Mouse (Mus musculus) heart, embryonic 16.5 days (tissue): ENCODE measurements around the gene Kcng4. TPM values are rescaled to one million over a fixed set of nuclear protein-coding genes. Genes with fewer than 3 reads are reported as not detected.

ENCODE experiments used
- ATAC-seq: fragments of 200-750 bp; cut with Nextera tagmentation; replicated peaks from 2 replicates; pipeline ENCODE4 v1.8.0; 2017; ENCODE audit warnings: moderate number of reproducible peaks; ENCODE audit not compliant: insufficient read depth, low FRiP score; ENCODE audit errors: extremely low read depth
- H3K27ac ChIP-seq: fragments of 300-500 bp; sonication (generic); 2 replicates; pipeline ENCODE4 v1.5.1; 2014; ENCODE audit warnings: mild to moderate bottlenecking, low read length, control low read depth, moderate library complexity
- H3K27me3 ChIP-seq: fragments of 300-500 bp; sonication (generic); 2 replicates; pipeline ENCODE4 v1.6.1; 2014; ENCODE audit warnings: low read length, mixed read lengths; ENCODE audit not compliant: control insufficient read depth, insufficient read depth
- H3K36me3 ChIP-seq: fragments of 300-500 bp; sonication (generic); 2 replicates; pipeline ENCODE4 v1.6.1; 2014; ENCODE audit not compliant: control insufficient read depth, insufficient read depth
- H3K4me1 ChIP-seq: fragments of 300-500 bp; sonication (generic); 2 replicates; pipeline ENCODE4 v1.6.1; 2014; ENCODE audit warnings: low read length, mixed read lengths; ENCODE audit not compliant: control insufficient read depth, insufficient read depth
- H3K4me2 ChIP-seq: fragments of 300-500 bp; sonication (generic); 2 replicates; pipeline ENCODE4 v1.6.1; 2014; ENCODE audit warnings: low read depth, mild to moderate bottlenecking, control low read depth, low read length
- H3K4me3 ChIP-seq: fragments of 300-500 bp; sonication (generic); 2 replicates; pipeline ENCODE4 v1.5.1; 2014; ENCODE audit warnings: mild to moderate bottlenecking, control low read depth, low read length
- H3K9ac ChIP-seq: fragments of 300-500 bp; sonication (generic); 2 replicates; pipeline ENCODE4 v1.6.1; 2014; ENCODE audit warnings: low read length, control low read depth
- H3K9me3 ChIP-seq: fragments of 300-500 bp; sonication (generic); replicated peaks from 2 replicates; pipeline ENCODE4 v1.6.1; 2016; ENCODE audit warnings: low read length; ENCODE audit not compliant: control insufficient read depth
- WGBS: fragments of 180-500 bp; shearing (Covaris S2); extraction: QIAGEN DNeasy Blood & Tissue Kit; methylation state at CpG from one replicate; pipeline ENCODE4 v1.1.7; 2014; 5-methylcytosine and 5-hydroxymethylcytosine counted together
- polyA plus RNA-seq: library from polyadenylated mRNA; unstranded; fragments of >200 nt; fragmentation: Nextera tagmentation; extraction: Ambion mirVana; gene quantifications from 2 replicates; pipeline ENCODE4 v1.2.1, GENCODE M21; 2015

The Kcng4 gene
- polyA plus RNA-seq, 1 experiment from 2014 or later = 0.04 TPM

DNA sequence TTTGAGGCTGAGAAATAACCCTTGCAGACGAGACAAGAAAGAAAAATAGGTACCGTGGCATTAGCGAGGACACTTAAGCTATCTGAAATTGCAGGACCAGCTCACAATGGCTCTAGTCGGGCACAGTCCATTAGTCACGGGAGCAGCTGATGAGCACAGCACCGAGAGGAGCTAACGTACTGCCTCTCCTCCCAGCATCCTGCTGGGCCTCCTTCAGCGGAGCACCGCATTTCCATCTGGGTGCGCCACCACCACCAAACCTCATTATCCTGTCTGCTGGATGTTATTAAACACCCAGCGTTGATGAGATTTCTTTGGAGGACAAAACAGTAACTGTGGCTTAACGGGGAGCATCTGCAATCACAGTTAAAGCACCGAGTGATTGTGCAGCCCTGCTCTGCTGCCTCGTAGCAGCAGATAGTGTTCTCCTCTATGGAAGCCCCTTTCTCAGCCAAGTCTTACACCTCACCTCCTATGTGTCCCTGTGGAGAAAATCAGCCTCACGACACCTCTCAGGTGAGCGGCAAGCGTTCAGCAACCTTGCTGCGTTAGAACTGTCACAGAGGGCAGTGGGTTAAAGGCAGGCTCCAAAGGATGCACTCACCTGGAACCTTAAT lies 9.6 kb upstream of the Kcng4 start:
- ATAC-seq = no peak

DNA sequence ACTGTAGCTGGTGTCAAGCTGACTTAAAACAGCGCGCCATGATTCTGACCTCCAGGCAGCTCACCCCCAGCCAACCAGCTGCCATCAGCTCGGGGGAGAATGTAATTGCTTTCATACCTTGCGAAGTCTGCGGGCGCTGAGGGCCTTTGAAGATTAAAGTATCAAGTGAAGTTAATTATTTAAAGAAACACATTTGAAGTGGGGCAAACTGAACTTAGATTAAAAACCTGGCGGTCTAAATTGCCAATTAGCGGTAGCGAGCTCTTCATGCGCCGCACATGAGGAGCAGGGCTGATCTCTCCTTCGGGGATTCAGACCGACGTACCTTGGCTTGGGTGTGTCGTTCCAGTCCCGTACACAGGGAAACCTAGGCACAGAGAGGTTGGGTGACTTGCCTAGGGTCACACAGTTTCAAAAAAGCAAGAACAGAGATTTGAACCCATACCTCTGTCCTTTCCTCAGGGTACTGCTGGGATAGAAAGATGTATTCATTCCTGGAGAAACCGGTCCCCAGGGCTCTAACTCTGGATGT lies 9.0 kb upstream of the Kcng4 start:
- no peak for ATAC-seq
- 82% methylated on average over 17 of the region's 17 CpGs for WGBS
- Histone ChIP-seq H3K4me3 (no peak overlapping the region), H3K36me3 (no peaks in the 10 kb centered on the region), H3K27ac (no peak overlapping the region), H3K9ac (no peak overlapping the region), H3K9me3 (peaks cover 4% of the 10 kb centered on the region), H3K4me2 (no peak overlapping the region), H3K4me1 (no peaks in the 10 kb centered on the region), H3K27me3 (0 out of 2 replicates have a peak, but pooled peaks cover 2% of the 10 kb centered on the region)

More for the DNA sequence above, 9.6 kb upstream of the Kcng4 start:
- Histone ChIP-seq H3K4me1 (no peaks in the 10 kb centered on the region), H3K9me3 (peaks cover 4% of the 10 kb centered on the region), H3K27ac (no peak overlapping the region), H3K36me3 (no peaks in the 10 kb centered on the region), H3K4me3 (no peak overlapping the region), H3K4me2 (no peak overlapping the region), H3K27me3 (0 out of 2 replicates have a peak, but pooled peaks cover 2% of the 10 kb centered on the region), H3K9ac (no peak overlapping the region)
- 62% methylated on average over 18 of the region's 18 CpGs for WGBS

DNA sequence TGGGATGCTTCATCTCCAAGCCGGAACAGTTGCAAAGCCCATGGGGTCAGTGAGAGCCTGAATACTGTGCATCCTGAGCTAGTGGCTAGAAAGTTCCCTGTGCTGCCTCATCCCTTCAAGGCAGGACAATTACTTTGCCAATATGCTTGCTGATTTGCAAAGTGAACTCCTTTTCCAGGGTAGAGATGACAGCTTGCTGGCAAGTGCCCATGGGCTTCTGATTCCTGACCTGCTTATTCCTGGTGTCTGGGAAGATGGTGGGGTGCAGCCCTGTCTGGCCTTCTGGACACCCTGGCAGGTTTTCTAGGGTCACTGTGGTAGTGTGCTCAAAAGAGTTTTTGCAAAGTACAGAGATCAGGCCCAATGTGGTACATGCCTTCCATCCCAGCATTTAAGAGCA lies 7.5 kb upstream of the Kcng4 start:
- no peak for ATAC-seq
- Histone ChIP-seq H3K36me3 (no peaks in the 10 kb centered on the region), H3K4me1 (no peaks in the 10 kb centered on the region), H3K4me2 (no peak overlapping the region), H3K27me3 (0 out of 2 replicates have a peak, but pooled peaks cover 2% of the 10 kb centered on the region), H3K27ac (no peak overlapping the region), H3K4me3 (no peak overlapping the region), H3K9me3 (peaks cover 4% of the 10 kb centered on the region), H3K9ac (no peak overlapping the region)
- WGBS = 88% methylated on average over 1 of the region's 1 CpGs

DNA sequence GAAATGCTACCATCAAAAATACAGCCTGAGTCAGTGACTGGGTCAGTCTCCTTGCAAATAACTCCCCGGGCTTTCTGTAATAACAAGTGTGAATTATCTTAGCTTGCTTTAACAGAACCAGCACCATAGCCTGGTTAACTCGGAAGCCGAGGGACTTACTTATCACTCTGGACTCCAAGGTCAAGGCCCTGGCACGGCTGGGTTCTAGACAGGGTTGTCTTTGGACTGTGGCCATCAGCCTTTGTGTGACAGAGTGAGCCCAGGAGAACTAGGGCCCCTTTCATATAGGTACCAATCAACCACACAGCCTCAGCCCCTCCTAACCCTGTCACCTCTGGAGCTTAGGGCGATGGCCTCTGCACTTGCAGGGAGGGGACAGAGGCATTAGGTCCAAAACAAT lies 5.6 kb upstream of the Kcng4 start:
- 66% methylated on average over 5 of the region's 5 CpGs for WGBS
- Histone ChIP-seq H3K36me3 (no peaks in the 10 kb centered on the region), H3K4me1 (0 out of 2 replicates have a peak, but pooled peaks cover 3% of the 10 kb centered on the region), H3K27me3 (0 out of 2 replicates have a peak, but pooled peaks cover 2% of the 10 kb centered on the region), H3K9ac (no peak overlapping the region), H3K4me2 (no peak overlapping the region), H3K4me3 (no peak overlapping the region), H3K27ac (no peak overlapping the region), H3K9me3 (no peaks in the 10 kb centered on the region)
- no peak for ATAC-seq

DNA sequence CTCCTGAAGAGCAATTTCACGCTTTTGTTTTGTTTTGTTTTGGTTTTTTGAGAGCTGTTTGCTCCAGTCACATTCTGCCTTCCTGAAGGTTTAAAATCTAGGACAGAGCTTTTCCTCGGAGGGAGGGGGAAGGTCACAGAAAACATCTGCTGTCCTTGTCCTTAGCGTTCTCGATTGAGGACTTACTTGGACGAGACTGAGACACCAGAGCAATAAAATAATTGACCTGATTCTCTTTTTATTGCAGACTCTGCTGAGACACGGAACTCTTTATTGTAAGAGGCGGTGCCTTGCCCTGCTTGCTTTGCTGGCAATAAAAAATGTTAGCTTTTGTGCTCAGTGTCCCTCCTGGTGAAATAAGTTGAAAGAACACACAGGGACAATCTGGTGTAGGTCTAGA lies 4.3 kb upstream of the Kcng4 start:
- H3K27me3 ChIP-seq = peaks cover 3% of the 10 kb centered on the region; the same call in 1 of the 2 replicates
- no peak overlapping the region for H3K4me3 ChIP-seq
- H3K4me2 ChIP-seq = no peak overlapping the region
- peaks cover 7% of the 10 kb centered on the region for H3K4me1 ChIP-seq
- H3K9ac ChIP-seq = no peak overlapping the region
- no peaks in the 10 kb centered on the region for H3K36me3 ChIP-seq
- 66% methylated on average over 7 of the region's 7 CpGs for WGBS
- H3K9me3 ChIP-seq = no peaks in the 10 kb centered on the region
- no peak for ATAC-seq
- no peak overlapping the region for H3K27ac ChIP-seq

DNA sequence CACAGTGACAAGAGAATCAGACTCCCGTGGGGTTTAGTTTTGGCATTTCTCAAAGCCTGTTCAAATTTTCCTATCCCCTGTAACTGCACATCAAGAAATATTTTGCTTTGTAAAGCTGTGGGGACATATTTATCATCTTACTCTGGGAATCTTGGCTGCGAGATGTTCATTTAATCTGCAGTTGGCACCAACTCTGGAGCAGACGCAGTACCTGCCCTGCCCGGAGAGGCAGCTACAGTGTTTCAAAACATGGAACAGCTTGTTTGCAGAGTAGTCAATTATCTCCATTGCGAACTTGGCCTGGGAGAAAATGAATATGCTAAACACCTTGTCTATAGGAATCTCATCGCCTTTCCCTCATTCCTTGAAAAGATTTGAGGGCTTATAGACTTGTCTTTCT lies 2.8 kb upstream of the Kcng4 start:
- Histone ChIP-seq H3K9me3 (no peaks in the 10 kb centered on the region), H3K9ac (no peak overlapping the region), H3K4me1 (peaks cover 7% of the 10 kb centered on the region), H3K27me3 (peaks cover 17% of the 10 kb centered on the region), H3K4me3 (no peak overlapping the region), H3K4me2 (no peak overlapping the region), H3K36me3 (no peaks in the 10 kb centered on the region), H3K27ac (no peak overlapping the region)
- WGBS = 65% methylated on average over 6 of the region's 6 CpGs
- ATAC-seq = no peak

DNA sequence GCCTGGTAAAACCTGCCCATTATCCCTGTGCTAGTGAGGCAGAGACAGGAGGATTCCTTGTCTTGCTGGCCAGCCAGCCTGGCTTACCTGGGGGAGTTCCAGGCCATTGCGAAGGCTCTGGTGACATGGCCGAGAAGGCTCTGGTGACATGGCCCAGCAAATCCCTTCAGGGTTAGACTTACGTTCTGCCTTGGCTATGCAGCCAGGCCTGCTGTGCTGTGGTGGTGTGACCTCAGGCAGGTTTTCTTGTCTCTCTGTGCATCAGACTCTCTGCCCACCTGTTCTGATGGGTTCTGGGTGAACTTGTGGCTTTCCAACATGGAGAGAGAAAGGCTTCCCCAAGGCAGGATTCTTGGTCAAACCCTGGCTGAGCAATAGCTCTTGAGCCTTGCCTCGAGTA lies 1.9 kb upstream of the Kcng4 start:
- Histone ChIP-seq H3K27ac (no peak overlapping the region), H3K4me3 (no peak overlapping the region), H3K9me3 (no peaks in the 10 kb centered on the region), H3K4me2 (no peak overlapping the region), H3K4me1 (peaks cover 7% of the 10 kb centered on the region), H3K36me3 (no peaks in the 10 kb centered on the region), H3K27me3 (peaks cover 25% of the 10 kb centered on the region), H3K9ac (no peak overlapping the region)
- no peak for ATAC-seq
- 91% methylated on average over 4 of the region's 4 CpGs for WGBS

DNA sequence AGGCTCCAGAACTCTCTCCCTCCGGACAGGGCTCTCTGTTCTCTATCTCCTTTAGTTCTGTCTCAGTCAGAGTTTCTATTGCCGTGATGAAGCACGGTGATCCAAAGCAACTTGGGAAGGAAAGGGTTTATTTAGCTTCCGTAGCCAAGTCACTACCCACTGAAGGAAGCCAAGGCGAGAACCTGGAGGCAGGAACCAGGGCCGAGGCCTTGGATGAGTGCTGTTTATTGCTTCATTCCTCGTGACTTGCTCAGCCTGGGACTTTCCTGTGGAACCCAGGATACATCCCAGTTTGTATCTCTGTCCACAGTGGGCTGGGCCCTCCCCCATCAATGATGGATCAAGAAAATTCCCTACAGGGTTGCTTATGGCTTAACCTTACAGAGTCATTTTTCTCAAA lies 1.3 kb upstream of the Kcng4 start:
- Histone ChIP-seq H3K9ac (no peak overlapping the region), H3K27ac (no peak overlapping the region), H3K36me3 (no peaks in the 10 kb centered on the region), H3K27me3 (peaks cover 28% of the 10 kb centered on the region), H3K4me3 (no peak overlapping the region), H3K4me2 (no peak overlapping the region), H3K9me3 (no peaks in the 10 kb centered on the region), H3K4me1 (peaks cover 7% of the 10 kb centered on the region)
- 71% methylated on average over 7 of the region's 7 CpGs for WGBS
- no peak for ATAC-seq

DNA sequence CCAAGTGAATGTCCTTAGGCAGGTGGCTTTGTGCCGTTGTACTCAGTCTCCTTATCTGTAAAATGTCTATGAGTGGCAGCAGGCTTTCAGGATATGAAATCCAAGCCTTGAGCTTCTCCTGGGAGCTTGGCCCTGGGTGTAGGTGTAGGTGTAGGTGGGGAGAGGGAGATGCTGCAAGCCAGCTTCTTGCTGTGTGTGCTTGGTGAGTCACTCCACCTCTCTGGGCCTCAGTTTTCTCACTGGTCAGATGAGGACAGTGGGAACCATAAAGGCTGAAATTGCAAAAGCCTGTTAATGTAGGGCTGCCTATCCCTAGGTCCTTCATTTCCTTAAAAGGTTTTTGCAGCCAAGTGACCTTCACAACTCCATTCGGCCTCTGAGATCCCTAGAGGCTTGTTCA lies 478 bp upstream of the Kcng4 start:
- WGBS = 45% methylated on average over 2 of the region's 2 CpGs
- Histone ChIP-seq H3K36me3 (no peaks in the 10 kb centered on the region), H3K4me3 (no peak overlapping the region), H3K27me3 (peaks cover 31% of the 10 kb centered on the region), H3K4me2 (no peak overlapping the region), H3K4me1 (peaks cover 7% of the 10 kb centered on the region), H3K9me3 (no peaks in the 10 kb centered on the region), H3K27ac (no peak overlapping the region), H3K9ac (no peak overlapping the region)
- no peak for ATAC-seq
